Mouse (Mus musculus) fibroblast of lung, adult 2 months (primary cell): ENCODE results near the gene Eif4a3.
"Not testable (repeated sequence)": the region's sequence is repeated elsewhere in the genome, so short reads cannot be mapped to it uniquely, and the experiment has no call there.

ENCODE experiments used
- DNase-seq: peaks from one replicate; pipeline ENCODE4 v3.0.0-alpha.2; 2011; ENCODE audit warnings: low read depth

Gene Eif4a3

GRCm38 (mm10) chr11:119245543-119245942 is 54.3 kb downstream of the Eif4a3 start:
- not testable (repeated sequence) for DNase-seq

- DNase-seq, result no peak
Observed at GRCm38 (mm10) chr11:119239480-119239879, 60.4 kb downstream of the Eif4a3 start.
